Mouse (Mus musculus) midbrain, embryonic 11.5 days (tissue): Measurements from ENCODE around the gene Olfr352. TPM values are rescaled to one million over a fixed set of nuclear protein-coding genes. Genes with fewer than 3 reads are reported as not detected.

Experiments used
- ATAC-seq: fragments of 200-750 bp; cut with Nextera tagmentation; 2 replicates; pipeline ENCODE4 v1.8.0; 2017; ENCODE audit warnings: moderate TSS enrichment, moderate library complexity; ENCODE audit not compliant: low FRiP score
- DNase-seq: peaks from one replicate; pipeline ENCODE4 v3.0.0; 2015; ENCODE audit warnings: low spot score; ENCODE audit errors: missing footprints
- H3K27ac ChIP-seq: fragments of 300-500 bp; sonication (generic); 2 replicates; pipeline ENCODE4 v1.5.1; 2014; ENCODE audit warnings: low read depth, low read length
- H3K27me3 ChIP-seq: fragments of 300-500 bp; sonication (generic); 2 replicates; pipeline ENCODE4 v1.6.1; 2014; ENCODE audit warnings: mild to moderate bottlenecking, low read length, moderate library complexity, mixed read lengths; ENCODE audit not compliant: control insufficient read depth, insufficient read depth
- H3K36me3 ChIP-seq: fragments of 300-500 bp; sonication (generic); 2 replicates; pipeline ENCODE4 v1.6.1; 2014; ENCODE audit warnings: mild to moderate bottlenecking, low read length, moderate library complexity, mixed read lengths; ENCODE audit not compliant: control insufficient read depth, insufficient read depth
- H3K4me1 ChIP-seq: fragments of 300-500 bp; sonication (generic); 2 replicates; pipeline ENCODE4 v1.6.1; 2014; ENCODE audit warnings: low read length; ENCODE audit not compliant: control insufficient read depth, insufficient read depth
- H3K4me2 ChIP-seq: fragments of 300-500 bp; sonication (generic); 2 replicates; pipeline ENCODE4 v1.6.1; 2014; ENCODE audit warnings: mild to moderate bottlenecking, moderate library complexity
- H3K4me3 ChIP-seq: fragments of 300-500 bp; sonication (generic); 2 replicates; pipeline ENCODE4 v1.5.1; 2014; ENCODE audit warnings: low read depth, low read length
- H3K9ac ChIP-seq: fragments of 300-500 bp; sonication (generic); 2 replicates; pipeline ENCODE4 v1.6.1; 2014; ENCODE audit warnings: low read length
- H3K9me3 ChIP-seq: fragments of 300-500 bp; sonication (generic); 2 replicates; pipeline ENCODE4 v1.6.1; 2016; ENCODE audit warnings: low read length; ENCODE audit not compliant: control insufficient read depth
- WGBS: fragments of 180-500 bp; shearing (Covaris S2); extraction: QIAGEN DNeasy Blood & Tissue Kit; methylation state at CpG from one replicate; pipeline ENCODE4 v1.1.7; 2014; 5-methylcytosine and 5-hydroxymethylcytosine counted together
- polyA plus RNA-seq: library from polyadenylated mRNA; unstranded; fragments of >200 nt; fragmentation: Nextera tagmentation; extraction: Ambion mirVana; gene quantifications from 2 replicates; pipeline ENCODE4 v1.2.1, GENCODE M21; 2014

Gene Olfr352
- not detected in 2 replicates for polyA plus RNA-seq

DNA sequence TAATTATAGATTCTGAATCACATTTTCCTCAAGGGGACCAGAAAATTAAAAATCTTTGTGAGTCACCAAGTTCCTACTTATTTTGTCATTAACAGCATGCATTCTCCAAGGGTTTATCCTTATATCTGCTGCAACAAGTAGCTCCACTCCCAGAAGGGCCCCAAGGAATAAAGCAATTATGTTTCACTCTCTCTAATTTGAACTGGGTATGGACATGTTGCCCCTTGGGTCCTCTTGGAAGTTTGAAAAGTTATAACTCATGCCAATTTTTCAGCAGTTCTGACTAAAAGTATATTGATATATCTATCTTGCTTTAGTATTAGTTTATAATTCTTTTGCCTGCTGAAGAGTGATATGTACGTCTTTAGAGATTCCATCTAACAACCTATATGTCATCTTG is at the start of gene Olfr352:
Gene Olfr352 (plus strand): TSS at position 301 of the 400 bp plus-strand sequence.
- H3K27me3 ChIP-seq: no peaks in the 10 kb centered on the region
- H3K9me3 ChIP-seq: peaks cover 7% of the 10 kb centered on the region; the same call in 1 of the 2 replicates
- 78% methylated on average over 1 of the region's 1 CpGs for WGBS
- H3K36me3 ChIP-seq: no peaks in the 10 kb centered on the region
- H3K4me2 ChIP-seq: no peak within 1 kb of the TSS
- ATAC-seq: no peak
- DNase-seq: no peak
- H3K27ac ChIP-seq: no peak within 1 kb of the TSS
- H3K4me3 ChIP-seq: no peak within 1 kb of the TSS
- no peak within 1 kb of the TSS for H3K9ac ChIP-seq
- no peaks in the 10 kb centered on the region for H3K4me1 ChIP-seq

DNA sequence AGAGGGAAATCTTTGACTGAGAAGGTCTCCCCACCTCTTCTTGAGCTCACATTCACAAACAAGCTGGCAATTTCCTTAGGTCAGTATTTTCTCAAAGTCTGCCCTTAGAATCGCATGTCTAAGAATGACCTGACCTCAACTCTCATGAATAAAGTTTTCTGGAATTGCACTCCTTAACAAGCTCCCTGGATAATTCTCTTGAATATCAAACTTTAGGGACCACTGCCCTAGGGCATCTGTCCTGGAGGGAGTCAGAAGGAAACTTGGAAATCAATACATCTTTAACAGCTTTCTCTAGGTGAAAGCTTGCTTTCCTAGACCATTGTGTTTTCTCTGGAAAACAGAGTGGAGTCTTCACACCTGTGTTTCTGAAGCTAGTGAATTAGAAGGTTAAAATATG is 22.2 kb upstream of the Olfr352 start, which contains the start of gene Olfr350:
Gene Olfr350 (plus strand): TSS at position 301 of the 400 bp plus-strand sequence.
- ATAC-seq (no peak), DNase-seq (no peak)
- H3K27me3 ChIP-seq: no peaks in the 10 kb centered on the region
- H3K36me3 ChIP-seq: no peaks in the 10 kb centered on the region
- peaks cover 10% of the 10 kb centered on the region for H3K9me3 ChIP-seq
- 92% methylated on average over 1 of the region's 1 CpGs for WGBS
- H3K27ac ChIP-seq: no peak within 1 kb of the TSS
- no peak within 1 kb of the TSS for H3K4me3 ChIP-seq
- no peak within 1 kb of the TSS for H3K4me2 ChIP-seq
- H3K4me1 ChIP-seq: no peaks in the 10 kb centered on the region
- H3K9ac ChIP-seq: no peak within 1 kb of the TSS

- 69% methylated on average over 1 of the region's 1 CpGs for WGBS
- no peaks in the 10 kb centered on the region for H3K4me1 ChIP-seq
- H3K9ac ChIP-seq: no peak within 1 kb of the TSS
- no peak within 1 kb of the TSS for H3K27ac ChIP-seq
- H3K4me2 ChIP-seq: no peak within 1 kb of the TSS
- peaks cover 4% of the 10 kb centered on the region; the same call in 1 of the 2 replicates for H3K9me3 ChIP-seq
- H3K27me3 ChIP-seq: no peaks in the 10 kb centered on the region
- DNase-seq: no peak
- no peaks in the 10 kb centered on the region for H3K36me3 ChIP-seq
- ATAC-seq: no peak
- no peak within 1 kb of the TSS for H3K4me3 ChIP-seq
Measured at GRCm38 (mm10) chr2:36862560-36862959, 5.7 kb upstream of the Olfr352 start, which contains the start of gene Olfr351. Olfr351 (minus strand) TSS chr2:36862660.

GRCm38 (mm10) chr2:36892836-36893235 is 24.6 kb downstream of the Olfr352 start, which contains the start of gene Olfr353:
Olfr353 (minus strand) TSS chr2:36892936.
- Histone ChIP-seq H3K27ac (no peak within 1 kb of the TSS), H3K4me2 (no peak within 1 kb of the TSS), H3K9ac (no peak within 1 kb of the TSS), H3K27me3 (no peaks in the 10 kb centered on the region), H3K36me3 (no peaks in the 10 kb centered on the region), H3K9me3 (no peaks in the 10 kb centered on the region; the same call in 1 of the 2 replicates), H3K4me3 (no peak within 1 kb of the TSS), H3K4me1 (no peaks in the 10 kb centered on the region)
- DNase-seq (no peak), ATAC-seq (no peak)

GRCm38 (mm10) chr2:36897114-36897513 is 28.9 kb downstream of the Olfr352 start:
- H3K27ac ChIP-seq: no peak overlapping the region
- H3K27me3 ChIP-seq: no peaks in the 10 kb centered on the region
- no peaks in the 10 kb centered on the region for H3K4me1 ChIP-seq
- DNase-seq (no peak), ATAC-seq (no peak)
- H3K4me2 ChIP-seq: no peak overlapping the region
- H3K9ac ChIP-seq: no peak overlapping the region
- no peak overlapping the region for H3K4me3 ChIP-seq
- H3K36me3 ChIP-seq: no peaks in the 10 kb centered on the region
- H3K9me3 ChIP-seq: no peaks in the 10 kb centered on the region; the same call in 1 of the 2 replicates

- ATAC-seq: no peak
- no peak within 1 kb of the TSS for H3K4me2 ChIP-seq
- H3K27ac ChIP-seq: no peak within 1 kb of the TSS
- H3K4me3 ChIP-seq: no peak within 1 kb of the TSS
- H3K36me3 ChIP-seq: no peaks in the 10 kb centered on the region
- DNase-seq: no peak
- peaks cover 4% of the 10 kb centered on the region; the same call in 1 of the 2 replicates for H3K9me3 ChIP-seq
- H3K27me3 ChIP-seq: no peaks in the 10 kb centered on the region
- no peak within 1 kb of the TSS for H3K9ac ChIP-seq
- H3K4me1 ChIP-seq: no peaks in the 10 kb centered on the region
Measured at GRCm38 (mm10) chr2:36905380-36905779, 37.1 kb downstream of the Olfr352 start, which contains the start of gene Olfr354. Olfr354 (plus strand) TSS chr2:36905680.

Other genes starting within 250 kb of the Olfr352 start
- gene Olfr345, start 228.4 kb upstream of the Olfr352 start, polyA plus RNA-seq: not detected in 2 replicates
- gene Olfr346, start 182.7 kb upstream of the Olfr352 start, polyA plus RNA-seq: not detected in 2 replicates
- gene Olfr347, start 136.6 kb upstream of the Olfr352 start, polyA plus RNA-seq: not detected in 2 replicates
- not detected in 2 replicates for gene Olfr348, start 84.2 kb upstream of the Olfr352 start, polyA plus RNA-seq
- gene Olfr50, start 77.9 kb upstream of the Olfr352 start, polyA plus RNA-seq: not detected in 2 replicates
- gene Olfr3, start 51.4 kb upstream of the Olfr352 start, polyA plus RNA-seq: not detected in 2 replicates
- not detected in 2 replicates for gene Olfr350, start 22.1 kb upstream of the Olfr352 start, polyA plus RNA-seq
- gene Olfr351, start 5.8 kb upstream of the Olfr352 start, polyA plus RNA-seq: not detected in 2 replicates
- gene Olfr353, start 24.5 kb downstream of the Olfr352 start, polyA plus RNA-seq: not detected in 2 replicates
- not detected in 2 replicates for gene Olfr354, start 37.2 kb downstream of the Olfr352 start, polyA plus RNA-seq
- not detected in 2 replicates for gene Olfr355, start 60.4 kb downstream of the Olfr352 start, polyA plus RNA-seq
- gene Olfr356, start 68.7 kb downstream of the Olfr352 start, polyA plus RNA-seq: not detected in 2 replicates
- not detected in 2 replicates for gene Olfr357, start 125.4 kb downstream of the Olfr352 start, polyA plus RNA-seq
- gene Olfr358, start 140.9 kb downstream of the Olfr352 start, polyA plus RNA-seq: not detected in 2 replicates
- gene Olfr360, start 197.3 kb downstream of the Olfr352 start, polyA plus RNA-seq: not detected in 2 replicates
- gene Olfr361, start 220.8 kb downstream of the Olfr352 start, polyA plus RNA-seq: not detected in 2 replicates
- not detected in 2 replicates for gene Olfr362, start 249.4 kb downstream of the Olfr352 start, polyA plus RNA-seq